Mouse (Mus musculus) spleen, adult 2 months (tissue): ENCODE measurements around the gene Snf8.

Source experiments
- CTCF ChIP-seq: fragments of 200-500 bp; IDR thresholded peaks from 2 replicates; pipeline ENCODE4 v1.5.1; 2011; ENCODE audit warnings: mild to moderate bottlenecking, inconsistent platforms; ENCODE audit not compliant: insufficient read depth, insufficient read length, insufficient replicate concordance; ENCODE audit errors: extremely low read depth
- POLR2A ChIP-seq: fragments of 200-500 bp; IDR thresholded peaks from 2 replicates; pipeline ENCODE4 v1.6.1; 2011; ENCODE audit warnings: low read depth, low read length, inconsistent platforms

GRCm38 (mm10) chr11:96006852-96007515 is 27.7 kb upstream of the Snf8 start:
- TF ChIP-seq CTCF: no peak
- TF ChIP-seq POLR2A: no peak
